ENCODE assay signal across 8 mouse cellular contexts in genomic region chr2:92375099-92375623, GRCm38 (mm10). TPM values are rescaled to one million over a fixed set of nuclear protein-coding genes. Genes with fewer than 3 reads are reported as not detected.
A peak's percentile ranks its signal among the peaks of the same experiment; 100 is the strongest.
DNase-seq lines count a peak whose midpoint lies in the region; ATAC-seq and TF ChIP-seq lines count a peak whose summit lies in the region.

No protein-coding gene starts in this region.

- H3K9me3 ChIP-seq in G1E (replicated peaks) = no peaks in the 10 kb centered on the region
- no peaks in the 10 kb centered on the region for H3K9me3 ChIP-seq in forebrain, embryonic 16.5 days (ENCODE audit: control insufficient read depth, low read length)
- H3K9me3 ChIP-seq in lung, embryonic 14.5 days (ENCODE audit: low read depth, low read length) = no peaks in the 10 kb centered on the region

- H3K4me1 ChIP-seq in G1E (ENCODE audit: insufficient read depth, low read depth, low read length) = peaks cover 42% of the 10 kb centered on the region
- peaks cover 44% of the 10 kb centered on the region for H3K4me1 ChIP-seq in forebrain, embryonic 16.5 days (replicated peaks; ENCODE audit: control insufficient read depth, insufficient read depth, low read length)
- peaks cover 13% of the 10 kb centered on the region for H3K4me1 ChIP-seq in lung, embryonic 14.5 days (ENCODE audit: insufficient read depth)
- peaks cover 37% of the 10 kb centered on the region for H3K4me1 ChIP-seq in olfactory bulb, adult 2 months (ENCODE audit: control insufficient read depth, insufficient read depth, low read length)
- peaks cover 49% of the 10 kb centered on the region for H3K4me1 ChIP-seq in thymus, adult 2 months (replicated peaks; ENCODE audit: control insufficient read depth, insufficient read depth, low read length)

- TF ChIP-seq CTCF in G1E (IDR thresholded peaks at IDR 0.05; ENCODE audit: low read depth, low read length) = no peak
- peak; percentile 27 for TF ChIP-seq CTCF in layer of hippocampus, adult 2 months (conservative IDR thresholded peaks at IDR 0.05)
- peak; percentile 16; the same call in 1 of the 2 replicates for TF ChIP-seq CTCF in lung, embryonic 14.5 days (IDR thresholded peaks at IDR 0.05; ENCODE audit: low read depth)
- TF ChIP-seq CTCF in olfactory bulb, adult 2 months (IDR thresholded peaks at IDR 0.05; ENCODE audit: insufficient read depth, low read depth, low read length) = no peak
- peak; percentile 48; the same call in 1 of the 2 replicates for TF ChIP-seq CTCF in thymus, adult 2 months (IDR thresholded peaks at IDR 0.05; ENCODE audit: borderline replicate concordance, control insufficient read depth, extremely low read depth, insufficient read depth, low read length, poor library complexity)

- ATAC-seq in G1E (ENCODE audit: extremely low read depth, insufficient number of reproducible peaks, low FRiP score, poor library complexity, severe bottlenecking) = peak; percentile 99
- peak; percentile 95 for ATAC-seq in forebrain, embryonic 16.5 days
- peak; percentile 92 for ATAC-seq in lung, embryonic 14.5 days (ENCODE audit: insufficient read depth)

- peak; percentile 100 for DNase-seq in G1E (ENCODE audit: low spot score)
- DNase-seq in cerebellum, adult 18-20 months = peak; percentile 90 to 94
- peak; percentile 95 for DNase-seq in heart, postnatal 36 days
- peak; percentile 94 to 99 for DNase-seq in layer of hippocampus, adult 2 months (ENCODE audit: low spot score in 2 of 2)
- peak; percentile 97 for DNase-seq in lung, embryonic 14.5 days
- peak; percentile 94 for DNase-seq in thymus, adult 2 months

- H3K27ac ChIP-seq in forebrain, embryonic 16.5 days (ENCODE audit: low read length) = peak overlapping the region; percentile 88
- peak overlapping the region; percentile 93 for H3K27ac ChIP-seq in layer of hippocampus, adult 2 months
- peak overlapping the region; percentile 92 for H3K27ac ChIP-seq in lung, embryonic 14.5 days (ENCODE audit: low read depth)
- H3K27ac ChIP-seq in olfactory bulb, adult 2 months (ENCODE audit: insufficient read depth, low read depth, low read length) = peak overlapping the region; percentile 89
- peak overlapping the region; percentile 79 for H3K27ac ChIP-seq in thymus, adult 2 months (ENCODE audit: control insufficient read depth, insufficient read depth, low read length)

- peak overlapping the region; percentile 93 for H3K4me2 ChIP-seq in forebrain, embryonic 16.5 days (ENCODE audit: low read length)
- H3K4me2 ChIP-seq in lung, embryonic 14.5 days = peak overlapping the region; percentile 97

- H3K36me3 ChIP-seq in G1E (replicated peaks) = peaks cover 39% of the 10 kb centered on the region
- H3K36me3 ChIP-seq in forebrain, embryonic 16.5 days (ENCODE audit: control insufficient read depth, insufficient read depth) = peaks cover 3% of the 10 kb centered on the region; the same call in 1 of the 2 replicates
- peaks cover 26% of the 10 kb centered on the region for H3K36me3 ChIP-seq in lung, embryonic 14.5 days (ENCODE audit: insufficient read depth)
- H3K36me3 ChIP-seq in thymus, adult 2 months (ENCODE audit: control insufficient read depth, insufficient read depth, low read length) = peaks cover 20% of the 10 kb centered on the region

- peak overlapping the region; percentile 74 for H3K9ac ChIP-seq in forebrain, embryonic 16.5 days (replicated peaks; ENCODE audit: low read depth, low read length)
- peak overlapping the region; percentile 72 for H3K9ac ChIP-seq in lung, embryonic 14.5 days

- intact Hi-C loops in heart, postnatal 36 days (cut with DNase I) = loop anchor here (2.0 kb wide), 1 partner anchor 64 kb away; no protein-coding TSS in a partner anchor

- H3K27me3 ChIP-seq in G1E (ENCODE audit: insufficient read depth, low read length) = peaks cover 31% of the 10 kb centered on the region
- H3K27me3 ChIP-seq in forebrain, embryonic 16.5 days (replicated peaks; ENCODE audit: control insufficient read depth, insufficient read depth, low read length) = peaks cover 8% of the 10 kb centered on the region
- peaks cover 21% of the 10 kb centered on the region for H3K27me3 ChIP-seq in lung, embryonic 14.5 days (ENCODE audit: insufficient read depth, low read length)
- H3K27me3 ChIP-seq in thymus, adult 2 months (ENCODE audit: control insufficient read depth, insufficient read depth, low read length) = no peaks in the 10 kb centered on the region

- peak overlapping the region; percentile 93 for H3K4me3 ChIP-seq in G1E (ENCODE audit: low read depth, low read length)
- H3K4me3 ChIP-seq in forebrain, embryonic 16.5 days (replicated peaks; ENCODE audit: low read length) = peak overlapping the region; percentile 71
- peak overlapping the region; percentile 94 for H3K4me3 ChIP-seq in layer of hippocampus, adult 2 months
- peak overlapping the region; percentile 67 for H3K4me3 ChIP-seq in lung, embryonic 14.5 days (ENCODE audit: low read depth, low read length)
- peak overlapping the region; percentile 89 for H3K4me3 ChIP-seq in olfactory bulb, adult 2 months (ENCODE audit: insufficient read depth, low read depth, low read length)
- H3K4me3 ChIP-seq in thymus, adult 2 months (ENCODE audit: control insufficient read depth, insufficient read depth, low read length) = peak overlapping the region; percentile 91

- peak; percentile 80 for TF ChIP-seq POLR2A in olfactory bulb, adult 2 months (IDR thresholded peaks at IDR 0.05; ENCODE audit: insufficient read depth, low read depth, low read length)
- peak; percentile 70; the same call in 1 of the 2 replicates for TF ChIP-seq POLR2A in thymus, adult 2 months (IDR thresholded peaks at IDR 0.05; ENCODE audit: control insufficient read depth, extremely low read depth, insufficient read depth, low read length, poor library complexity)

- 0% methylated on average over 29 of the region's 29 CpGs for WGBS in forebrain, embryonic 16.5 days
- under 1% methylated on average over 29 of the region's 29 CpGs for WGBS in lung, embryonic 14.5 days
- under 1% methylated on average over 29 of the region's 29 CpGs for WGBS in olfactory bulb, adult 2 months
- under 1% methylated on average over 29 of the region's 29 CpGs for WGBS in thymus, adult 2 months

RNA-seq across cellular contexts. Expression of gene Large2, which starts 0.5 kb away (rescaled TPM):
- not detected in 2 replicates for total RNA-seq in G1E (2014; fragmentation: Nextera tagmentation)
- total RNA-seq in G1E (2017) = 0.05 TPM in 1 of 2 replicates, not detected in the other
- not detected in 2 replicates for polyA plus RNA-seq in G1E (2012)
- polyA plus RNA-seq in forebrain, embryonic 16.5 days (2015; fragmentation: Nextera tagmentation; extraction: Ambion mirVana) = 1.4 and 2.4 TPM in 2 replicates
- total RNA-seq in heart, postnatal 36 days (2021) = not detected
- 1 to 10 TPM in 1 of 2 experiments, under 1 TPM in 1; 0.98 to 1.1 TPM for total RNA-seq in layer of hippocampus, adult 2 months (2021)
- 15.3 and 16.6 TPM in 2 replicates for polyA plus RNA-seq in lung, embryonic 14.5 days (2014; fragmentation: Nextera tagmentation; extraction: Ambion mirVana)
- not detected in 2 replicates for polyA plus RNA-seq in olfactory bulb, adult 2 months (2012; ENCODE audit: insufficient read depth, insufficient read length, low replicate concordance, missing spikeins)
- polyA plus RNA-seq in thymus, adult 2 months (2012; rRNA removed) = 10.4 and 13.9 TPM in 2 replicates

RNA-seq across cellular contexts. Expression of gene Pex16, which starts 0.7 kb away (rescaled TPM):
- 6.9 and 11.8 TPM in 2 replicates for total RNA-seq in G1E (2014; fragmentation: Nextera tagmentation)
- 13.3 and 14.9 TPM in 2 replicates for total RNA-seq in G1E (2017)
- 20.6 and 22.0 TPM in 2 replicates for polyA plus RNA-seq in G1E (2012)
- 38.3 and 42.0 TPM in 2 replicates for polyA plus RNA-seq in forebrain, embryonic 16.5 days (2015; fragmentation: Nextera tagmentation; extraction: Ambion mirVana)
- total RNA-seq in heart, postnatal 36 days (2021) = 10 to 100 TPM; 25.8 to 28.9 TPM
- 10 to 100 TPM; 34.9 to 36.1 TPM for total RNA-seq in layer of hippocampus, adult 2 months (2021)
- 16.6 and 19.8 TPM in 2 replicates for polyA plus RNA-seq in lung, embryonic 14.5 days (2014; fragmentation: Nextera tagmentation; extraction: Ambion mirVana)
- polyA plus RNA-seq in olfactory bulb, adult 2 months (2012; ENCODE audit: insufficient read depth, insufficient read length, low replicate concordance, missing spikeins) = not detected in 2 replicates
- 76.1 and 78.0 TPM in 2 replicates for polyA plus RNA-seq in thymus, adult 2 months (2012; rRNA removed)

RNA-seq across cellular contexts. Expression of gene 1700029I15Rik, which starts 7.2 kb away (rescaled TPM):
- total RNA-seq in G1E (2014; fragmentation: Nextera tagmentation) (1.9 TPM in 1 of 2 replicates, not detected in the other), G1E (2017) (0.93 and 2.0 TPM in 2 replicates)
- polyA plus RNA-seq in G1E (2012) = 0.55 and 0.67 TPM in 2 replicates
- 5.7 and 8.6 TPM in 2 replicates for polyA plus RNA-seq in forebrain, embryonic 16.5 days (2015; fragmentation: Nextera tagmentation; extraction: Ambion mirVana)
- total RNA-seq in heart, postnatal 36 days (2021) = 1 to 10 TPM; 1.7 TPM
- total RNA-seq in layer of hippocampus, adult 2 months (2021) = 1 to 10 TPM; 4.5 to 5.0 TPM
- polyA plus RNA-seq in lung, embryonic 14.5 days (2014; fragmentation: Nextera tagmentation; extraction: Ambion mirVana) = 1.1 and 1.2 TPM in 2 replicates
- polyA plus RNA-seq in olfactory bulb, adult 2 months (2012; ENCODE audit: insufficient read depth, insufficient read length, low replicate concordance, missing spikeins) = not detected in 2 replicates
- 6.4 and 9.0 TPM in 2 replicates for polyA plus RNA-seq in thymus, adult 2 months (2012; rRNA removed)

RNA-seq across cellular contexts. Expression of gene Mapk8ip1, which starts 25.9 kb away (rescaled TPM):
- total RNA-seq in G1E (2014; fragmentation: Nextera tagmentation) (not detected in 2 replicates), G1E (2017) (0.17 and 0.22 TPM in 2 replicates)
- polyA plus RNA-seq in G1E (2012) = 0.05 and 0.12 TPM in 2 replicates
- polyA plus RNA-seq in forebrain, embryonic 16.5 days (2015; fragmentation: Nextera tagmentation; extraction: Ambion mirVana) = 101 TPM in 2 replicates
- 1 to 10 TPM; 4.6 to 4.8 TPM for total RNA-seq in heart, postnatal 36 days (2021)
- total RNA-seq in layer of hippocampus, adult 2 months (2021) = 100 to 1,000 TPM; 338 to 354 TPM
- 6.2 TPM in 2 replicates for polyA plus RNA-seq in lung, embryonic 14.5 days (2014; fragmentation: Nextera tagmentation; extraction: Ambion mirVana)
- not detected in 2 replicates for polyA plus RNA-seq in olfactory bulb, adult 2 months (2012; ENCODE audit: insufficient read depth, insufficient read length, low replicate concordance, missing spikeins)
- polyA plus RNA-seq in thymus, adult 2 months (2012; rRNA removed) = 10.6 and 11.4 TPM in 2 replicates

RNA-seq across cellular contexts. Expression of gene Cry2, which starts 58.7 kb away (rescaled TPM):
- total RNA-seq in G1E (2014; fragmentation: Nextera tagmentation) (28.7 and 30.6 TPM in 2 replicates), G1E (2017) (8.2 and 13.3 TPM in 2 replicates)
- 15.8 and 18.0 TPM in 2 replicates for polyA plus RNA-seq in G1E (2012)
- 40.1 and 46.8 TPM in 2 replicates for polyA plus RNA-seq in forebrain, embryonic 16.5 days (2015; fragmentation: Nextera tagmentation; extraction: Ambion mirVana)
- total RNA-seq in heart, postnatal 36 days (2021) = 10 to 100 TPM; 21.8 to 33.4 TPM
- 100 to 1,000 TPM; 105 to 108 TPM for total RNA-seq in layer of hippocampus, adult 2 months (2021)
- 19.9 and 22.0 TPM in 2 replicates for polyA plus RNA-seq in lung, embryonic 14.5 days (2014; fragmentation: Nextera tagmentation; extraction: Ambion mirVana)
- polyA plus RNA-seq in olfactory bulb, adult 2 months (2012; ENCODE audit: insufficient read depth, insufficient read length, low replicate concordance, missing spikeins) = not detected in 2 replicates
- 16.2 and 19.6 TPM in 2 replicates for polyA plus RNA-seq in thymus, adult 2 months (2012; rRNA removed)

Comparison
In these comparisons a context has a peak if more than half of its experiments do, and no peak if none do; other contexts are left out.
1. Peak in every context shown above with its lines: DNase-seq, ATAC-seq, H3K4me3 ChIP-seq and H3K27ac ChIP-seq.
2. CTCF ChIP-seq: peak in layer of hippocampus, adult 2 months (single experiment), lung, embryonic 14.5 days (single experiment) and thymus, adult 2 months (single experiment); none in G1E (single experiment) and olfactory bulb, adult 2 months (single experiment).
3. RNA of gene Pex16, which starts 0.7 kb away (polyA plus RNA-seq): 76.1 to 78.0 TPM in thymus, adult 2 months, 38.3 to 42.0 TPM in forebrain, embryonic 16.5 days, 20.6 to 22.0 TPM in G1E and 16.6 to 19.8 TPM in lung, embryonic 14.5 days; not detected in olfactory bulb, adult 2 months; every median in the first group is over 10 times any median in the second.